Mouse (Mus musculus): ENCODE data around the gene Grb10. TPM values are rescaled to one million over a fixed set of nuclear protein-coding genes. Genes with fewer than 3 reads are reported as not detected.

Gene Grb10
- total RNA-seq, 2 experiments from 2014 or later: 38.7 to 53.4 TPM

DNA sequence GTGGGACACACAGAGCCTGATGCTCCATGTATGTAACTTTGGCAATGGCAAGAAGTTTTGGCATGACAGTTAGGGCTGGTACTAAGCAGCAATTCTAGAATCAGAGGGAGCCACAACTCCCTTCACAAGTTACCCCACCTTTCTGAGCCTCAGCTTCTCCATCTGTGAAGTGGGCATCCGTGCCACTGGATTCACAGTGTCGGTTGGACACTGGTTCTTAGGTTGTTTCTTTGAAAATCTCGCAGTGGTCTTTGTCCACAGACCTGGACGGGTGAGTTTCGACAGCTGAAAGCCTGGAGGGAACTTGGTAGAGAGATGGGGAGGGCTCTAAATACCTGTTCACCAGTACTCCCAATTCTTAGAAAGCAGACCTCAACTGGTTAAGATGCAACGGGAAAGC lies 83.9 kb downstream of the Grb10 start:
- no peak for ATAC-seq (replicated peaks; ENCODE audit: low FRiP score, low TSS enrichment, poor library complexity, severe bottlenecking)

DNA sequence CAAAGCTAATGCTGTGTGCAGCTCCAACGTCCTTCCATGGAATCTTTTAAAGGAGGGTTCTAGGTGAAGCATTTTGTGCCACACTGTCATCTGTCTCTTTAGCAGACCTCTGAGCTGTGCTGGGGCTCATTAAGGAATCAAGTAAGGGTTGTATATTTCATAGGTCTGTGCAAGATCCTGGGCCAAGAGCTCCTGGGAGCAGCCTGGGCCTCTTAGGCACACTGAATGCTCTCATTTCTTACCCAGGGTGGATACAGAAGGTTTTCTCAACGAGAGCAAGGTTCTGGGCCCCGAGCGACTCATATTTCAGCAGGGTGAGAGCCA lies 84.4 kb downstream of the Grb10 start:
- ATAC-seq (replicated peaks; ENCODE audit: low FRiP score, low TSS enrichment, poor library complexity, severe bottlenecking): no peak

DNA sequence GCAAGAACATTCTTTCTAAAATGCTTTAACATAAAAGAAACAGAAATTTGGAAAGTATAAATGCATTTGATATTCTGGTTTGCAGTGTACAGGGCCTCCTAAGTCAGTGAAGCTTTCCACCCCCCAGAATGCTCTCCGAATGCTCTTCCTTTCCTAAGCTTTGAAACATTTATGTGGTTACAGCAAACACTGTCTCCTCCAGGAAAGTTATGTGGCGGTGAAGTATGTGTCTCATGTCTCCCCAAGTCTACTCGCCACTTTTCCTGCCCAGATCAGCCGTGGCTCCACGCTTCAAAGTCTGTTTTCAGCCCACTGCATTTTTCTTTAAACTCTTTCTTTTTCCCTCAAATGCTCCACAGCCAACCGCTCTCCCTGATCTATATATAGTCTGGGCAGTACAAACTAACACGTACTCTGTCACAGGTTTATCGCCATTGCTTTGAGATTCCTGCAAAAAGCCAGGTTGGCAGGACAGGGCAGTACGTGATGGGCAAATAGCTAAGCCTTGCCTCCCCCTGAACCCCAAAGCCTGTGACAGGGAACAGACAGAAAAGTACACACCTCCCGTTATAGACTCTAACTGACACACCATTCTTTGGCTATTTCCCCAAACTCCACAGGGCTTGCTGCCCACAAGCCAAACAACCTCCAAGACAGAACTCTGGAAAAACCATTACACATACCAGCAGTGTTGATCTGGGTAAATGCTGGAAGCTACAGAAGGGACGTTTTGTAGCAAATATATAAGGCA lies 84.9 kb downstream of the Grb10 start:
- no peak for ATAC-seq (replicated peaks; ENCODE audit: low FRiP score, low TSS enrichment, poor library complexity, severe bottlenecking)

DNA sequence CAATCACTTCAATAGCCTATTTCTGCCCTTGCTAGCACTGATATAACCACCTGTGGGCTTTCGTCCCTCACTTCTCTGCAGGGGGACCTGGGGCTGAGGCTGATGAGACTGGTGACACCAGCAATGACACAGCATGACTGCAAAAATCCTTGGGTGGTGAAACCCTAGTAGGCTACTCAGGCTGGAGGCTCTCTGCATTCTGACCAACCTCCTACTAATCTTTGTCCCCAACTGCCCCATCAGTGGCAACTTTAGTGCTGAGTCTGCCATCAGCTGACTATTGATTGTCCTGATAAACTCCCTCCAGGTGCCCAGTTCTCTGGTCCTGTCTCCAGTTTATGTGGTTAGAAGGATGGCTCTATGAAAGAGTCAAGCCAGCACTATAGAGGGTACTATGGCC lies 85.9 kb downstream of the Grb10 start:
- ATAC-seq (replicated peaks; ENCODE audit: low FRiP score, low TSS enrichment, poor library complexity, severe bottlenecking): no peak

DNA sequence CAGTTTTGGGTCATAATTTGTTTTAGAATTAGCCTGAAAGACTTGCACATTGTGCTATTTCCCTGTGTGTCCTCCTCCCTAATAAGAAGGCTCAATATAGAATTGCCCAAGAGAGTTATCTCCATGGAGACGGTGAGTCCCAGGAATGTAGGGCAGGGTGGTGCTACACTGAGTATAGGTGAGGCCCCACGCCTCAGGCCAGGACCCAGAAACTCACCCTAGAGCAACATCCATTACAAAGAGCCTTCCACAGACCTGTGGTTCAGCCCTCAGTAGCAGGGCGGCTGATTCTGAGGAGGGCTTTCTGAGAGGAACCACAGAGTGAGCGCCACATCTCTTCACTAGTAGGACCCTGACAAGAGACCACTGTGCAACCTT lies 89.5 kb downstream of the Grb10 start:
- no peak for ATAC-seq (replicated peaks; ENCODE audit: low FRiP score, low TSS enrichment, poor library complexity, severe bottlenecking)

DNA sequence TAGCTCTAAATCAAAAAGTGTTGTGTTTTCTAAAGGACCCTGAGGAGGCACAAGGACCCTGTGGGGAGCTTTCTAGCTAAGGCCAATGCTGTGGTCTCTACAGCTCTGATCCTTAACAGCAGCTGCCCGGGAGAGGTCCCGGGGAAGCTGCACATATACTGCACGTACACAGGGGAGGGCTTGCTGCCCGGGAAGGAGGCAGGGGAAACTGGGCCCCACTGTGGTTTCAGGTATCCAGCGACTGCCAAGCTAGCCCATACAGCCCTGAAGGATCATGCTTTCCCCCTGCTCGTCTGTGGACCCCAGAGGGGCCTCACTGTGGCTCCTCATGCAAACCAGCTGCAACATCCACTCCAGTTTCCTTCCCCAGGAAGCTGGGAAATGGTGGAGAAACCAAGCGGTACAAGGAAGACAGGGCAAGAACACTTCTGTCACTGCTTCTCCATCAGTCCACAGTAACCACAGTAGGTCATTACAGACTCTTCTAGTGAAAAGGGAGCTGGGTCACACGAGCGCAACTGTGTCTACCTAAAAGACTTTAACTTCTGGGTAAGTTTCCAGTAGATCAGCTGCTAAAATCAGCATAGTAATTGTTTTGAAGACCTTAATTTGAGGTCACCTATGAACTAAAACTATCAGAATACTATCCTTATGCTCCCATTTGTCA lies 90.0 kb downstream of the Grb10 start:
- no peak for ATAC-seq (replicated peaks; ENCODE audit: low FRiP score, low TSS enrichment, poor library complexity, severe bottlenecking)

DNA sequence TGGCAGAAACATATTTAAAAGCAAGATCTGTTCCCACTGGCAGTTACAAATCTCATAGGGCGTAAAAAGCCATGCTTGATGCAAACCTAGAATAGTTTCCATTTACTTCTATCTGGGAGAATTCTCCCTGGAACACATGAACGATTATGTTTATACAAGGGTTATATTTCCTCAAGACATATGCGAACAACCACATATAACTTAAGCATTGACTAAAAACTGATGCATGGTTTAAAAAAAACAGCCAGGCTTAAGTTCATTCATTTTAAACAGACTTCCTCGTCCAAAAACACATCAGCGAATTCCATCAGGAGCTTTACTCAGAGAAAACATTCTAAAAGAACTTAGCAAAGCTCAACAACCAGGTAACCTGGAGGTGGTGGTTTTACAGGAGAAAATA lies 90.6 kb downstream of the Grb10 start:
- ATAC-seq (replicated peaks; ENCODE audit: low FRiP score, low TSS enrichment, poor library complexity, severe bottlenecking): no peak

DNA sequence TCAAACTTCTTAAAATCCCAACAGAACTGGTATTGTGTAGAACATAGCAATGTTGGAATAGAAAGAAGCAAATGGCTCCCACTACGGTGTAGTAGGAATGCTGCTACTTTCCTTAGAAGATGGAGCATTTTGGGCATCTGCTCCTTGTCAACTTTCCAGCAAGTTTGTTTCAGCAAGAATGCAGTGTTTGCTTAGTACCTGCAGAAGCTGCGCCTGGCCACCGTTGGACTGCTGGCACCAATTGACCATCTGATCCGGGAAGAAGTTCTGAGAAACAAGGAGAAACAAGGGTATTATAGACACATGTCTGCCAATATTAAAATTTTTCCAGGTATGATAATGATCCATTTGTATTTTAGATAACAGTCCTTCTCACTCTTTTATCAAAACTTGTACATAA lies 92.7 kb downstream of the Grb10 start:
- no peak for ATAC-seq (replicated peaks; ENCODE audit: low FRiP score, low TSS enrichment, poor library complexity, severe bottlenecking)

DNA sequence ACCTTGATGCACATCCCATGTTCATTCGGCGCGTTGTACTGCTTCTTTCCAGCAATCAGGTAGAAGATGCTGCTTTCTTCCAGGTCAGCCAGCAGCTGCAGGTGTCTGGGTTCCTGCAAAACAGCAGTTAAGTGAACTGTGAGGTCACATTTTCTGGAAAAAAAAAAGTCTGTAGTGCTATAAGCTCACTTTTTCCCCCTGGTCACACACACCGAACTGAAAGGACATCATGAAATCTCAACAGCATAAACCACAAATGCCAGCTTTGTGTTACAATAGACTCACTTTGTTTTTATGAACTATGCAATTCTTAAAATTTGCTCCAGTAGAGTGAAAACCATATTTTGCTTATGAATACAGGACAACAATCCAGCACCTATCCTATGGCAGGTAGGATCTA lies 93.7 kb downstream of the Grb10 start:
- no peak for ATAC-seq (replicated peaks; ENCODE audit: low FRiP score, low TSS enrichment, poor library complexity, severe bottlenecking)

DNA sequence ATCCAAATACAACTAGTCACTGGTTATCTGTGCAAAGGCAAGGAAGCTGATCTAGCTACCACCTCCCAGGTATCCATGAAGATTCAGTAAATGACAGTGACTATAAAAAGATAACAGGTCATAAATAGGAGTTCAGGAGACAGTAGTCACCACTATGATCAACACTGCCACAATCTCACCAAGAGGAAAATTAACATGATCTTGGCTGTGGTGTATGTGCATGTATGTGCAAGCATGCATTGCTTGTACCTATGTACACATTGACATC lies 94.5 kb downstream of the Grb10 start:
- no peak for ATAC-seq (replicated peaks; ENCODE audit: low FRiP score, low TSS enrichment, poor library complexity, severe bottlenecking)

DNA sequence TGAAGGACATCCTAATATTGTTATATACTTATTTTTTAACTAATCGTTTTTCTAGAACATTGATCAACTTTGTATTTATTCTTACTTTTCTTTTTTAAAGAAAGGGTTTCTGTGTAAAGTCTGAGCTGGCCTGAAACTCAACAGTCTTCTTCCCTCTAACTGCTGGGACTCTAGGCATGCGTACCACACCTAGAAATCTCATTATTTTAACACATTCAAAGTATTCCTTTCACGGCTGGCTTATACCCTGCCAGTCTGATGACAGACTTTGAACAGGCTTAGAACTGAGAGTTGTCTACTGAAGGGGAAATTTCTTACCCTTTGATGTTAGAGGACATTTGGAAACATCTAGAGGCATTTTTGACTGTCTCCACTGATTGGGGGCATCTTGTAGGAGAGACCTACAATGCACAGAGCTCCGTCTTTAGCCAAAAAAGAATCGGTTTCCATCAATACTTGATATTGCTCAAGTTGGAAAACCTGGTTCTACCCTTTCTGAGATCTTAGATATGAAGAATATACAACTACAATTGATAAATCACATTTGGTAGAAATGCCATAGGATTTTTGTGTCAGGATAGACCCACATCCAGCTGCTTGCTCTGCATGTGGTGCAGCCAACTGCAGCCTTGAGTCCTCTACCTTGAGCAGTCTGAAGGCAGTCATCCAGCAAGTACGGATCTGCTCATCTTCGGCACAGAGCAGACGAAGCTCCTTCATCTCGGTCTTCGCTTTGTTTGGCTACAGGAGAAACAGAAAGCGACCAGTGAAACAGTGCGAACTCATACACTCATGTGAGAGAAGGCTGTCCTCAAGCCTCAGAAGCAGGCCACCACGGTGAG lies 95.0 kb downstream of the Grb10 start:
- ATAC-seq (replicated peaks; ENCODE audit: low FRiP score, low TSS enrichment, poor library complexity, severe bottlenecking): no peak

DNA sequence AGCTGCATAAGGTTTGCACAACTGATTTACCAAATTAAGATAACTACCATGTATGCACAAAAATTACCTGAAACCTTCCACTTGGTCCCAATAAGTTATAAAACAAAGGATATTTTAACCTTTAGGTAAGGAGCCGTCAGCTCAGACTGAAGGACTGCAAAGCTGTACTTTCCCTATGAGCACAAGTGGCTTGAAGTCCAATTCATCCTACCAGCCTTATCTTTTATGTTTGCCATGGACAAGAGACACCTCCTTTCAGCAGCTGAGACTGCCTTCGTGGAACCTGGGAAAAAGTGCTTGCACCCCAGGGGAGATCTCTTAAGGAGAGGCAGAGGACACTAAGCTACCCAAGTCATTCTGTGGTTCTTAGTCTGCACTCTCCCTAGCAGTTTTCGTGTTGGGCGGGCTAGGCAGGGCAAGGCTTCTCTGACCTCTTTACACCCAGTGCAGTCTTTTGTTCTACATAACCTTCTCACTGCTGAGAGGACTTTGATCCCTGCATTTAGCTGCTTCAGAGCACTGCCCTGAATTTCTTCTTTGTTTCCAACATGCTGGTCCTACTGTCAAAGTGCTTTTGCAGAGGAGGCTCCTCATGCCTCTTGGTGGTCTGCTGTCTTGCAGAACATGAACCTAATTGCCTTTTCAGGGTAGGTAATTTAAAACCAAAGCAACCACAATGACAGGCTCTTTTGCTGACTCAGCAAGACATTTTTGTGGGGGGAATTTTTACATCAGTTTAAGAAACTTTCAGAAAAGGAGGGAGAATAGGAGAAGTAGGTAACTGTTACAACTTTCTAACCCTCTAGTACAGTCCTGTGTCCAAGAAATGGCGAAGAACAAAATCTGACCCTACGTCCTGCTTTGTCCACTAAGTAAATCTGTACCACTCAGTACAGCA lies 95.9 kb downstream of the Grb10 start:
- no peak for ATAC-seq (replicated peaks; ENCODE audit: low FRiP score, low TSS enrichment, poor library complexity, severe bottlenecking)

DNA sequence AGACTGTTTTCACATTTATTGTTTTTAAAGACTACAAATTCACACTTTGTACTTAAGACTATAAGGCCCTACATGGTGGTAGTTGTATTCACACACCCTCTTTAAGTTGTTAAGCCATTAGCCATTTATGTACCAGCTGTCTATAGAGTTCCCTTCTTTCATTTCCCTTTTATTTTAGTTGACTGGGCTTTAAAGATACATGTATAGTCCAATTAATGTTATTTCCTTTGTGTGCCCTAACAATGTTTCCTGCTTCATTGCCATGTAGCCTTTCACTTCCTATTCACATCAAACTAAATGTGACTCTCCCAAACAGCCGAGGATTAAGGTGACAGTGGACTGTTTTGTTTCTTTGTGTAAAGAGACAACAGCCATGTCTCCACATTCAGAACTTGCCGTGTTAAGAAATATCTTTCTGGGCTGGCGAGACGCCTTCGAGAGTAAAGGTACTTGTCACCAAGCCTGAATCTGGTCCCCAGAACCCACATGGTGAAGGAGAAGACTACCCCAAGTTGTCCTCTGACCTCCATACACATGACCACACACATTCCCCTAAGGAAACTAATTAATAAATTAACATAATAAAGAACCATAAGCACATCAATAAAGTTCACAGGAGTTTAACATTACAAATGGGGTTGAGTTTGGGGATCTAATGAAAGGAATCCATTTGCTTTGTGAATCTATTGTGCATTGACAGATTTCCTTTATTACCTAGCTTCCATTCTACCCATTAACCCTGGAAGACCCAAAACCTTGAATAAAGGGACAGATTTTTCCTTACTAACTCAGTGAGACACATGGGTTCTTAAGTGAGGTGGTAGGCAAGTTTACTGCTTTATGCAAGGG lies 97.4 kb downstream of the Grb10 start:
- no peak for ATAC-seq (replicated peaks; ENCODE audit: low FRiP score, low TSS enrichment, poor library complexity, severe bottlenecking)

DNA sequence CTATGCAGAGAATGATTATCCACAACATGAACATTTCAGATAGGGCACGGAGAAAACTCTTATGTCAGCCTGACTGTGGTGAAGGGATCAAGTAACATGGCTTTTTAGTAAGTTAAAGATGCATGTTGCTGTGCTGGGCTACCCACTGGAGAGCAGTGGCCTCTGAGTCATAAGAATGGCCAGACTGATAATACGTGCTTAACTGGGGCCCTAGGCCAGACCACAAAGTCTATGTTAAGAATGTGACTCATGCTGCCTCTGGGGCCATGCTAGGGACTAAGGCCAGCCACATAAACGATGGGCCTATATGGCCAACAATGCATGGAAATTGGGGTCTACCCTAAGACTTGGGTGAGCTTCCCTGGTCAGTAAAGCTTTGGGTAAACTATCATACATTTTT lies 98.9 kb downstream of the Grb10 start:
- no peak for ATAC-seq (replicated peaks; ENCODE audit: low FRiP score, low TSS enrichment, poor library complexity, severe bottlenecking)

DNA sequence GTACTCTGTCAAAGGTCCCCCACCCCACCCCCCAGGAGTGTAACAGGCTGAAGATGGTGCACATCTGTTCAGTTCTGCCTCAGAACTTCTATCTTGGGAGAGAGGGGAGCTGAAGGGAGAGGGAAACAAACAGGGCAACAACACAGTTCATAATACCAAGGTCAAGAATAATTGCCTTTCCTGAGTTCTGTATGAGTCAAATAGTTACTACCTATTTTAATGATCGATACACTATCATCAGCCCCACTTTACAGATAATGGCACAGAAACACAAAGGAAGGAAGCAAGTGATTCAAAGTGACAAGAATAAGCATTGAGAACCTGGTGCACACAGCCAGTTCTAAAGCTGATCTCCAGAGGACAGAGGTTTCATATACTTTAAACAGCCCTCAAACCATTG lies 99.9 kb downstream of the Grb10 start:
- no peak for ATAC-seq (replicated peaks; ENCODE audit: low FRiP score, low TSS enrichment, poor library complexity, severe bottlenecking)

DNA sequence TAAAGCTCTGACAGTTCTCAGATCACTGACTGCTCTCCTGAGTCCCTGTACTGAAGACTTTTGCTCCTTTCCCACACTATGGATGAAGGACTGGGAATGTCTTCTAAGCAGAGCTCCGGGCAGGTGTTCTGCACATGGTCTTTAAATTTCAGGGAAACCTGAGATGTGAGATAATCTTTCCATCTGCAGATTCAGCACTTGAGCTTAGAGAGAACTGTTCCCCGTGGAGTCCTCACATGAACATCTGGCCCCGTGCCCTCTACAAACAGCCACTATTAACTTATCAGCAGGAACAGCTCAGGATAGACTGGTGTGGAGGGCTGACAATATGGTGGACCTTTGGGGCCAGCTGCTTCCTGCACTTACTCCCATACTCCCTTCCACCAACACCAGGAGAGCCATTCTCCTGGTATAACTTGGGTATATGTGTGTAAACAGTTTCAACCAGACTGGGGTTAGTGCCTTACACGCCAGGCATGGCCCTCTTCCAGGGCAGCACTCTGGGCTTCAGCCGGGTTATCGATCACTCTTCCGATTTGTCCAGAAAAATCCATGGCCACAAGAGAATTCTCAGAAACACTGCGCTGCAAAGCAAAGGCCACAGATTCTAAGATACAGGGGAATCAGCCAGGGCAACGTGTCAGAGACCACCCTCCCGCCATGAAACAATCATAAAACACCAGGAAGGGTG lies 101.0 kb downstream of the Grb10 start:
- no peak for ATAC-seq (replicated peaks; ENCODE audit: low FRiP score, low TSS enrichment, poor library complexity, severe bottlenecking)

DNA sequence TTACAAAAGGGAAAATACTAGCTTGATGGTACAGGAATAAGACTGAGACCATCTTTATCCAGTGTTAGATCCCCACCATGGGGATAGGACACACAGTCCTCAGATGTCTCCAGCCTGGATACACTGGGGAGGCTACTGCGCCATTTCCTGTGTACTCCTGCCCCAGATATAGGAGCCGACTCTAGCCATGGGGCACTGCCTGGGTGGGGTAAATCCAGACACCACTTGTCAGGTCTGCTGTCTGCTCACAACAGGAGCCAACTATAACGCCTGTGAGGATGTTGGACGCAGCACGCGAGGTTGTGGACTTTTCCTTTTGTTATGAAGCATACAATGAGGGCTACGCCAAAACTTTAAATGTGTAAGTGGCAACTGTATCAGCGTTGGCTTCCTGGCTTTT lies 103.7 kb downstream of the Grb10 start:
- ATAC-seq (replicated peaks; ENCODE audit: low FRiP score, low TSS enrichment, poor library complexity, severe bottlenecking): no peak

DNA sequence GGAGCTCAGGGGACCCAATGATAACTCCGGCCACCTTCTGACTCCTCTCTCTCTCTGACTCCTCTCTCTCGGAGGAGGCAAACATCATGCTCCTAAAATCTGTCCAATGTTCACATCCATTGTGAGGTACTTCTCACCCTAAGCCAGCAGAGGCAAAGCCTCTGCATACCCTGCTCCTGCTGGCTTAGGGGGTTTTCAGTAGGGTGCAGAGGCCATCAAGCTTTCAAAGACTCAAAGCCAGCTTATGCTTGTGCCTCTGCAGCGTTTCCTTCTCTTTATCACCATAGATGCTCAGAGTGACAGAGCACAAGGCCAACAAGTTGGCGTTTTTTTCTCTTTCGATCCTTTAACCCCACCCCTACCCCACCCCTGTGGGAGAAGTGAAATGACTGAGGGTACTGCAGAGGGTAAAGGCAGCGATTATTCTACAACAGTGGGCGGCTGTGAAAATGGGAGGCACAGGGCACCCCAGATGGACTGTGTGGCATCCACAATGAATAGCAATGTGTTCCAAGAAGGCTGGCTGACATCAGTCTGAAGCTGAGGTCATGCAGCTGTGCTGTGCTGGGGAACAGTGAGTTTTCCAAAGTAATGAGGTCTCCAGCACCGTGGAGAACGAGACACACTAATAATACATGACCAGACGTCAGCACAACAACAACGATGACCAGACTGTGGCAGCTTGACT lies 106.2 kb downstream of the Grb10 start:
- ATAC-seq (replicated peaks; ENCODE audit: low FRiP score, low TSS enrichment, poor library complexity, severe bottlenecking): no peak
